Mouse (Mus musculus): Measurements from ENCODE around the gene Cldn34c4.

Gene Cldn34c4

GRCm38 (mm10) chrX:127736454-127736853, at the start of gene Cldn34c4:
Gene Cldn34c4 (minus strand): TSS chrX:127736554.
- in situ Hi-C loops (cut with MboI): no loop called here

- in situ Hi-C loops (cut with MboI): no loop called here
Observed at GRCm38 (mm10) chrX:127747062-127747461, 10.7 kb upstream of the Cldn34c4 start.
